Mouse (Mus musculus): ENCODE data around the gene Olfr1170. TPM values are rescaled to one million over a fixed set of nuclear protein-coding genes. Genes with fewer than 3 reads are reported as not detected.

Olfr1170 gene
- total RNA-seq (2022) = not detected

DNA sequence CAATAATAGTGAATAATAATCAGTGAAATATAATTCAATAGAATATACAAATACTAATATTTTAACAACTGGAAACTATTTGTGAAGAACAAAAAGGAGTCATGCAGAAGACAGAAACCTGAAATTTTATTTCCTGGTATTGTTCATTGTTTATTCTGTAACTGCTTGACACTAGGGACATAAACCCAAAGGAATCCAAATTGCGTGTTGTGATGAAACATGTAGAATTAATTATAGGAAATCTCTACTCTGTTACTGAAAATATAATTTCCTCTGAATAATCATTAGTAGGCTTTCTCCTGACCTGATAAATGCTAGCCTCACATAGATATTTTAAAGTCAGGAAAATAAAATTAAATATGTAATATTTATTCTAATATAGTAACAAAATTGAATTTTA is at the start of gene Olfr1170:
TSS of gene Olfr1170 (minus strand) at position 101 of the 400 bp plus-strand sequence.
- no peak for DNase-seq

DNA sequence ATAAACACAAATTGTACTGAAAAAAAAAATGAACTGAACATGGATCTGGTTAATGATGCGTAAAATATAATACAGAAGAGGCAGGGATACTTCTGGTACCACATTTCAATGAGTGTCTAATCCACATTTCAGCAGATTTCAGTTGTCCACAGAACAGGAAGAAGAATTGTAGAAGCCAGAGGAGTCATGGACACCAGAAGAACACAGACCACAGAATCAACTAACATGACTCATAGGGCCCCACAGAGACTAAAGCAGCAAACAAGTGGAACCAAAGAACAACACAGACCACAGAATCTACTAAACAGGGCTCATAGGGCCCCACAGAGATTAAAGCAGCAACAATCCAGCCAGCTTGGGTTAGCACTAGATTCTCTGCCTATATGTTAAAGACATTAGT is 7.3 kb downstream of the Olfr1170 start:
- DNase-seq = no peak

- DNase-seq = no peak
Measured at GRCm38 (mm10) chr2:88181580-88181979, 46.6 kb downstream of the Olfr1170 start, which contains the start of gene Olfr1168. Gene Olfr1168 (plus strand): TSS chr2:88181880.

Other genes with a start within 250 kb of the Olfr1170 start
- gene Olfr1158, start 238.2 kb downstream of the Olfr1170 start, total RNA-seq (2022) = not detected
- gene Olfr1160, start 220.1 kb downstream of the Olfr1170 start, total RNA-seq (2022) = not detected
- not detected for gene Olfr1161, start 205.6 kb downstream of the Olfr1170 start, total RNA-seq (2022)
- not detected for gene Olfr73, start 190.6 kb downstream of the Olfr1170 start, total RNA-seq (2022)
- gene Olfr1162, start 177.2 kb downstream of the Olfr1170 start, total RNA-seq (2022) = not detected
- not detected for gene Olfr1163, start 156.5 kb downstream of the Olfr1170 start, total RNA-seq (2022)
- not detected for gene Olfr1164, start 134.4 kb downstream of the Olfr1170 start, total RNA-seq (2022)
- gene Olfr1166, start 100.1 kb downstream of the Olfr1170 start, total RNA-seq (2022) = not detected
- not detected for gene Olfr1167, start 73.1 kb downstream of the Olfr1170 start, total RNA-seq (2022)
- gene Olfr1168, start 46.5 kb downstream of the Olfr1170 start, total RNA-seq (2022) = not detected
- gene Olfr1173, start 51.5 kb upstream of the Olfr1170 start, total RNA-seq (2022) = not detected
- gene Olfr1174-ps, start 86.8 kb upstream of the Olfr1170 start, total RNA-seq (2022) = not detected
- under 1 TPM in 1 of 4 experiments, not detected in 3; 0.06 TPM for gene Olfr1175-ps, start 98.9 kb upstream of the Olfr1170 start, total RNA-seq (2022)
- gene Olfr1176, start 108.4 kb upstream of the Olfr1170 start, total RNA-seq (2022) = not detected
- not detected for gene Olfr1177-ps, start 118.2 kb upstream of the Olfr1170 start, total RNA-seq (2022)
- not detected for gene Olfr1178, start 158.7 kb upstream of the Olfr1170 start, total RNA-seq (2022)
- not detected for gene Olfr1179, start 178.1 kb upstream of the Olfr1170 start, total RNA-seq (2022)
- gene Olfr1180, start 190.8 kb upstream of the Olfr1170 start, total RNA-seq (2022) = not detected
- not detected for gene Olfr1181, start 197.8 kb upstream of the Olfr1170 start, total RNA-seq (2022)
- gene Gm13757, start 220.8 kb upstream of the Olfr1170 start, total RNA-seq (2022) = not detected
- gene Olfr1183, start 226.5 kb upstream of the Olfr1170 start, total RNA-seq (2022) = not detected